Mouse (Mus musculus): ENCODE data around the gene Cs.

DNA sequence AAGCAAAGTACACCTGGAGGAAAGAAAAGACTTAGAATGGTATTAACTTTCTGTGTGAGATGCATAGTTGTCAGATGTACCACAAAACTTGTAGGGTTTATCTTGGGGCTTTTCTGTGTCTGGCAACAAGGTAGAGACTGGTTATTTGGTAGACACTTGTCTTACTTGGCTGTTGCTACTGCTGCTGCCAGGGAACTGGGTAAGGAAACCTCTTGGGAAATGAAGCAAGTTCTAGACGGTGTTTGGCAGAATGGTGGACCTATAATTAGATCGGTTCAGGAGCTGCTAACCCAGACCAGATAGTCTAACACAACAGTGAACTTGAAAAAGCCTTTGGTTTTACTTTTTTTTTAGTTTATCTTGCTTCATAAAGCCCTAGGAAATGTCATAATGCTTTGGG is 1.4 kb downstream of the Cs start:
- no peak for TF ChIP-seq EP300 (IDR thresholded peaks at IDR 0.05; ENCODE audit: low read depth)
- no peak for TF ChIP-seq CTCF (IDR thresholded peaks at IDR 0.05; ENCODE audit: low read depth)
